Mouse (Mus musculus) effector memory CD4-positive, alpha-beta T cell, adult 7 months (primary cell): Measurements from ENCODE around the gene Ypel3. TPM values are rescaled to one million over a fixed set of nuclear protein-coding genes. Genes with fewer than 3 reads are reported as not detected.

Experiments
- polyA plus RNA-seq: library from polyadenylated mRNA; unstranded; fragments of 100-300 nt; shearing (Covaris generic); gene quantifications from one replicate; pipeline ENCODE4 v1.2.1, GENCODE M21; 2017

Ypel3 gene
- polyA plus RNA-seq, result 341 TPM

DNA sequence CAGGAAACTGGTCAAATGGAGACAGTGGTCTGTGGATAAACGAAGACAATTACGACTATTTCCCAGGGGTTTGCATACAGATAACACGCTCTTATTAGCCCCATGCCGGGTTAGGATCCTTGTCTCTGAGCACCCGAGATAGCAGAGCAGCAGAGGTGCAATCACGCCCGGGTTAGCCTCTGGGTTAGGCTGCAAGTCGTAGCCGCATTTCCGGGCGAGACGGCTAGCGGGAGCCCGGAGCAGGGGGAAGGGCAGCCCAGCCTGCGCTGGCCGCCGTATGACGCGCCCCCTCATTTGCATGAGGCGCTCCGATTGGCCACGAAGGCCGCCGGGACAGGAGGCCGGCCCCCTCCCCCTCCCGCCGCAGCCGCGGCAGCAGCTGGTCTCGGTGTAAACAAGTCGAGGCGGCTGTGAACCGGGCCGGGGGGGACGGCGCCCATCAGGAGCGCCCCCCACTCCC, at the start of gene Ypel3:
TSS of gene Ypel3 (plus strand) at position 358 of the 460 bp plus-strand sequence.

DNA sequence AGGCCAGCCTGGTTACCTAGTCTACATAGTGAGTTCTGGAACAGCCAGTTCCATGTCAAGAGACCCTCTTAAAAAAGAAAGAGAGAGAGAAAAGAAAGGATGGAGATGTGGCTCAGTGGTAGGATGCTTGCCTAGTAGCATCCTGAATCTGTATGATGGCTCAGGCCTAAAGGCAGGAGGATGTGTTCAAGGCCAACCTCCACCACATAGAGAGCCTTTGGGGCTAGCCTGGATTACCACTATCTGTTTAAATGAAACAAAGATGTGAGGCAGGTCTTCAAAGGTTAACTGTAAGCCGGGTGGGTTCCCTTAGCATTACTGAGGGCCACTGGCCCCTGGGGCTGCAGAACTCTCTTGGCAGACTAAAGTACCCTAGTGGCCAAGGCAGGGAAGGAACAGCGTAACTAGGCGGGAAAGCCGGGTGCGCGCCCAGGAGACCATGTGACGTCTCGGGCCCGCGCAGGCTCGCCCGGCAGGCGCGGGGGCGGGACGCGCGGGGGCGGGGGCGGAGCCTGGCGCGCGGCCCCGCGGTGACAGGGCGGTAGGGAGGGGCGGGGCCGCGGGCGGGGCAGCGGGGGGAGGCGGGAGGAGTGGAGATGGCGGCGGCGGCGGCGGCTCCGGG, 17.6 kb upstream of the Ypel3 start, which contains the start of gene Mapk3:
TSS of gene Mapk3 (plus strand) at position 552 of the 622 bp plus-strand sequence.

DNA sequence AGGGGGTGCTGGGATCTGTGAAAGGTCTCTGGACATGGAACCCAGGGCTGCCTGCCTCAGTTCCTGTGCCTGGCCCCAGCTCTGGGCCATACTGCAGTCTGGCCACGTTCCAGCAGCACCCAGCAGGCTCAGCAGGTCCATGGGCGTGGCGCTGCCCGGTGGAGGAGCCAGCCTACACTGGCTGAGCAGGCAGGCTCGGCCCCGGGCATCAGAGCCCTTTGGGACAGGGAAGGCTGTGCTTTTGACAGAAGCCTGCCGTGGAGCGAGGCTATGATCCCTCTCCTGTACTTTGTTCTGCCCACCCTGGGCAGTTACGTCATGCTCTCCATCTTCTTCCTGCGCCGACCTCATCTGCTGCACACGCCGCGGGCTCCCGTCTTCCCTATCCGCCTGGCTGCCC, 10.6 kb upstream of the Ypel3 start, which contains the start of gene Gdpd3:
TSS of gene Gdpd3 (plus strand) at position 134 of the 400 bp plus-strand sequence.

DNA sequence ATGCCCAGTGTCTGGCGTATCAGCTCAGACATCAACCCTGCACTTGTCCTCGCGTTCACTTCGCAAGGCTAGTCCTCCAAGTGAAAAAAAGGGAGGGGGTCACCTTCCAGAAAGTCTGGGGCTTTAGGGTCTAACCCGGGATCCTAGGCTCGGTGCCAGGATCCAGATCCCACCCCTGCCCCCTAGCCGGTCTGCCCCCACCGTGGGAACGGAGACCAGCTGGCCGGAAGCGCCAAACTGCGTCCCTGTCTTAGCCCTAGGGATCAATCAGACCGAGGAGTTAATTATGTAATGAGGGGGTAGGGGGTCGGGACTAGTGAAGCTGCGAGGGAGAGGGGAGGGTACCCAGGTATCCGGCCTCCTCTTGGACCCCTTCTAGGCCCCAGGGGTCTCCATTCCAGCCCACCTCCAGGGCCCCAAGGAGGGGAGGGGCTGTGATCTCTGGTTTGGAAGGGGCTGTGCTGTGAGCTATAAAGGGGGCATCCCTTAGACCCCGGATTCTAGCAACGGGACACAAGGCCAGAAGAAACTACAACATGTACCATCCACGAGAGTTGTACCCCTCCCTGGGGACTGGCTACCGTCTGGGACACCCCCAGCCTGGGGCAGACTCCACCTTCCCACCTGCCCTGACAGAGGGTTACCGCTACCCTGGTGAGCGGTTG, 4.3 kb downstream of the Ypel3 start, which contains the start of gene Tbx6:
TSS of gene Tbx6 (plus strand) at position 513 of the 665 bp plus-strand sequence.

DNA sequence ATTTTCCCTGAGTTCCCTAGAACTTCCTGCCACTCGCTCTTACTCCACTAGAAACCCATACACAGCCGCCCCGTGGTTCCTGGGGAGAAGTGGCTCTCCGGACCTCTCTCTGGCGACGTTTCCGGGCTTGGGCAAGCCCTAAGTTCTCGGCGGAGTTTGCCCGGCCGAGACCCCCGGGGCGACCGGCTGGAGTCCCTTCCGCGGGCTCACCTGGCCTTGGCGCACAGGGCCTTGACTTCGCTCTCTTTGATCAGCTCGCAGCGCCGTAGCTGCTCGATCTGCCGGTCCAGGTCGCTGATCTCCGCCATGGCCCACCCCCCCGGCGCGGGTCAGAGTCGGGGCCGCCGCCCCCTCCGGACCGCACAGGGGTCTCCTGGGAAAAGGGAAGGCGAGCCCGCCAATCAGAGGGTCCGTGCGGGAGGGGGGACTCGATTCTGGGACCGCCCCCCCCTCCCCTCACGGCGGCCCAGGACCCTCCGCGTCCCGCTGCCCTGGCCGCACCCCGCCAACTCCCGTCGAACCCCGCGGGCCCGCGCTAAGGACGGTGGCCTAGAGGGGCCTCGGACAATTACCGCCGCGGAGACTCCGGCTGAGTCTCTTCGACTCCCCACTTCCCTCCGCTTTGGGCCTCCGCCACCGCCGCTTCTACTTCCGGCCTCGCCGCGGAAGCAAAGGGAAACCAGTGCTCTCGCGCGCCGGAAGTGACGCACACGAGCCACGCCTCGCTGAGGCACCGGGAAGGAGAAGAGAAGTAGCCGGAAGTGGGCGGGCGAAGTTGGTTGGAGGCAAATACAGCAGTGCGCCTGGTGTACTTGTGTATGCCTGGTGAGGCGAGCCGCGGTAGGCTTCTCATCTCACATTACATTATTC, 15.3 kb downstream of the Ypel3 start, which contains the start of gene Ppp4c:
TSS of gene Ppp4c (minus strand) at position 646 of the 870 bp plus-strand sequence.

DNA sequence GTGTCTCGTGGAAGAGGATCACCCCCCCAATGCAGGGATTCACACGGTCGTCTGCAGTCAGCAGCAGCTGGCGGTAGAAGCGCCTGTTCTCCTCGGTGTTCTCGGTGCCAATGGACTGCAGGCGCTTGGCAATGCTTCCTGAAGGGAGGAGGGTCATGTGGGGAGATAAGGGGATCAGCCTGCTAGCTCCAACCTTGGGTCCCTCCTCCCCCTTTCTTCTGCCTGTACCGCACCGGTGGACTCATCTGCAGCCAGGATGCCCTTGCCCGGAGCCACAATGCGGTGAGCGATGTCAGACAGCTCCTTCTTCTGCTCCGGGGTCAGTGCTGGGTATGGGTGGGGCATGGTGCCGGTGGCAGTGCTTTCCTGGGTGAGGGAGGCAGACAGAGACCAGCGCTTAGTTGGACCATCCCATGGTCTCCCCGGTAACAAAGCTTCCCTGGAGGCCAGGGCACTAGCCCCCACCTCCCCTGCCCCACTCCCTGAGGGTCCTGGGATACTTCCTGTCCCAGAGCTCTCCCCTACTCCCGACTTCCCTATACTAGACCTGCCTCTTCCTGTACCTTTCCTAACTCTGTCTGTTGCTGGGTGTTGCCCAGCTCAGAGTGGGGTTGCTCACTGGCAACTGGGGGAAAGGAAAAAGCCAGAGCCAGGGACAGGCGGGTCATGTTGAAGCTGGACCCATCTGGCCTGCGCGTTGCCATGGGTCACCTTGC, 20.8 kb downstream of the Ypel3 start, which contains the start of gene Fam57b:
TSS of gene Fam57b (plus strand) at position 258 of the 716 bp plus-strand sequence.

Other genes with a start within 250 kb of the Ypel3 start
- 159 TPM for gene Eif3c, start 210.5 kb upstream of the Ypel3 start, polyA plus RNA-seq
- gene Apobr, start 192.0 kb upstream of the Ypel3 start, polyA plus RNA-seq, result 7.1 TPM
- gene Cln3, start 191.1 kb upstream of the Ypel3 start, polyA plus RNA-seq, result 105 TPM
- gene Il27, start 182.0 kb upstream of the Ypel3 start, polyA plus RNA-seq, result not detected
- 1.8 TPM for gene Nupr1, start 146.1 kb upstream of the Ypel3 start, polyA plus RNA-seq
- 79.6 TPM for gene Sgf29, start 127.6 kb upstream of the Ypel3 start, polyA plus RNA-seq
- gene Sult1a1, start 100.5 kb upstream of the Ypel3 start, polyA plus RNA-seq, result 0.29 TPM
- gene Bola2, start 81.6 kb upstream of the Ypel3 start, polyA plus RNA-seq, result 102 TPM
- 2.0 TPM for gene Slx1b, start 81.2 kb upstream of the Ypel3 start, polyA plus RNA-seq
- gene Coro1a, start 69.2 kb upstream of the Ypel3 start, polyA plus RNA-seq, result 1,760 TPM
- gene Mapk3, start 17.4 kb upstream of the Ypel3 start, polyA plus RNA-seq, result 18.7 TPM
- gene Gdpd3, start 10.6 kb upstream of the Ypel3 start, polyA plus RNA-seq, result 2.5 TPM
- 2.8 TPM for gene Tbx6, start 4.5 kb downstream of the Ypel3 start, polyA plus RNA-seq
- gene Ppp4c, start 15.5 kb downstream of the Ypel3 start, polyA plus RNA-seq, result 405 TPM
- gene Fam57b, start 20.7 kb downstream of the Ypel3 start, polyA plus RNA-seq, result not detected
- not detected for gene 4930451I11Rik, start 54.7 kb downstream of the Ypel3 start, polyA plus RNA-seq
- gene Doc2a, start 70.5 kb downstream of the Ypel3 start, polyA plus RNA-seq, result 0.45 TPM
- gene Hirip3, start 85.0 kb downstream of the Ypel3 start, polyA plus RNA-seq, result 13.9 TPM
- 55.1 TPM for gene Ino80e, start 85.4 kb downstream of the Ypel3 start, polyA plus RNA-seq
- 39.3 TPM for gene Taok2, start 107.7 kb downstream of the Ypel3 start, polyA plus RNA-seq
- gene Tmem219, start 146.0 kb downstream of the Ypel3 start, polyA plus RNA-seq, result 41.2 TPM
- gene Kctd13, start 151.9 kb downstream of the Ypel3 start, polyA plus RNA-seq, result 37.4 TPM
- gene Asphd1, start 172.6 kb downstream of the Ypel3 start, polyA plus RNA-seq, result 0.30 TPM
- gene Sez6l2, start 173.6 kb downstream of the Ypel3 start, polyA plus RNA-seq, result 0.27 TPM
- 127 TPM for gene Cdipt, start 199.0 kb downstream of the Ypel3 start, polyA plus RNA-seq
- 0.57 TPM for gene Cdiptos, start 199.1 kb downstream of the Ypel3 start, polyA plus RNA-seq
- gene Mvp, start 237.7 kb downstream of the Ypel3 start, polyA plus RNA-seq, result 75.7 TPM
- 1.7 TPM for gene Pagr1b, start 239.5 kb downstream of the Ypel3 start, polyA plus RNA-seq
- gene Pagr1a, start 240.4 kb downstream of the Ypel3 start, polyA plus RNA-seq, result 49.8 TPM
- gene Gm42742, start 244.1 kb downstream of the Ypel3 start, polyA plus RNA-seq, result 13.4 TPM
- 4.9 TPM for gene Prrt2, start 244.3 kb downstream of the Ypel3 start, polyA plus RNA-seq